Mouse (Mus musculus) WW6 (cell line): ENCODE measurements around the gene Col13a1.

Experiments
- DNase-seq: peaks from one replicate; pipeline ENCODE4 v3.0.0-alpha.2; 2013; ENCODE audit warnings: low read depth, low spot score

Col13a1 gene

GRCm38 (mm10) chr10:61906226-61906625 is 72.7 kb downstream of the Col13a1 start:
- peak; percentile 34 for DNase-seq

GRCm38 (mm10) chr10:61905308-61905707 is 73.6 kb downstream of the Col13a1 start:
- DNase-seq: no peak

GRCm38 (mm10) chr10:61898116-61898515 is 80.8 kb downstream of the Col13a1 start:
- DNase-seq: no peak

GRCm38 (mm10) chr10:61894564-61894963 is 84.3 kb downstream of the Col13a1 start:
- DNase-seq: no peak

DNA sequence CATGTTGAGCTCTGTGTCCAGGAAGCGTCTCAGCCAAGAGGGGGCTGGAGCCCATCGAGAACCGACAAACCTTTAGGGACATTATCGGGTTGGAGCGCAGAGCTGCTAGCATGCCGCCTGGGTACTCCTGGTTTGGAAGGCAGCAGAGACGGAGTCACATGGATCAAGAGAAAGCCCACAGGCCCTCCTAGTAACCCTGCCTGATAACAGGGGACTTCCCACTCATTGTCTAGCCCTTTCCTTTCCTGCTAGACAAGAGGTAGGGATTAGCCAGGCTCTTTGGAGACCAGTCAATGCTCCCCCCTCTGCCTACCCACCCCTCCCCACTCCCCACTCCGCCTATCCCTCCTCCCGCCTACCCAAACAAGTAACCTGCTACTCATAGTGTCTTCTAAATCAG is 87.8 kb downstream of the Col13a1 start:
- no peak for DNase-seq

DNA sequence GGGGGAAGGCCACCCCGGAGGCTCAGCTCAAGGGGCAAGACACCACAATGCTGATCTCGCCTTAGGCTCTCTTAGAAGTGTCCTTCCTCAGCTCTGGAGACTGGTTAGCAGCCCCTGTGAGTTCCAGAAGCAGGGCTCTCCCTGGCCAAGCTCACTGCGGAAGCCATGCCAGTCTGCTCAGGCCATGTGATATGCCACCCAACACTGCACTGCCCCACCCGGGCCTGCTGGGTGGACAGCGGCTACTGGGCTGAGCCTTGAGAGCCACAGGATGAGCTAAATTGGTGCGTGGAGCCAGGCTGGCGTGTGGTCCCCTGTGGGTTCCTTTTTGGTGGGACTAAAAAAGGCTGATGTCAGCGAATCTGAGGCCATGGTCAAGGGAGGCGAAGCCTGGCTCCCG is 88.6 kb downstream of the Col13a1 start:
- no peak for DNase-seq

- DNase-seq: no peak
Measured at GRCm38 (mm10) chr10:61879427-61879826, 99.5 kb downstream of the Col13a1 start.

GRCm38 (mm10) chr10:61877787-61878186 is 101.1 kb downstream of the Col13a1 start:
- peak; percentile 34 for DNase-seq

DNA sequence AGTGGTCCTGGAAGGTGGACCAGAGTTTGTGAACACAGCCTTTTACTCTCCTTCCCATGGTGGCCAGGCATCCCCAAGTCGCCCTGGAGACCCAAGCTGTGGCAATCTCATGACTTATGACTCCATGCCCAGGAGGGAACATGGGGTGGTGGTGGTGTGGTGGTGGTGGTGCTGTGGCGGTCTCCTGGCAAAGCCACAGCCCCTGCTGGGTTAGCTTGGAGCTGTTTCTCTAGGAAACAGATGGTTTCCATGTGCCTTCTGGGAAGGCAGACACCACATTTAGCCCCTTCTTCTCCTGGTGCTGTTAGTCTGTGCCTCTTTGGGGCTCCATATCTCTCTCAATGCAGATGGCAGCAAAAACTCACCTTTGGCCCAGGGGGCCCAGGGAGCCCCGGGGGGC is 109.1 kb downstream of the Col13a1 start:
- DNase-seq: no peak

- DNase-seq: no peak
Measured at GRCm38 (mm10) chr10:61866045-61866580, 112.8 kb downstream of the Col13a1 start.

- DNase-seq: no peak
Measured at GRCm38 (mm10) chr10:61859451-61859850, 119.5 kb downstream of the Col13a1 start.

GRCm38 (mm10) chr10:61855139-61855675 is 123.7 kb downstream of the Col13a1 start:
- DNase-seq: no peak

GRCm38 (mm10) chr10:61852824-61853223 is 126.1 kb downstream of the Col13a1 start:
- no peak for DNase-seq

- no peak for DNase-seq
Measured at GRCm38 (mm10) chr10:61848553-61848952, 130.4 kb downstream of the Col13a1 start.

- no peak for DNase-seq
Measured at GRCm38 (mm10) chr10:61845476-61845875, 133.4 kb downstream of the Col13a1 start.

- no peak for DNase-seq
Measured at GRCm38 (mm10) chr10:61844475-61844874, 134.4 kb downstream of the Col13a1 start.

GRCm38 (mm10) chr10:61842261-61842660 is 136.6 kb downstream of the Col13a1 start:
- no peak for DNase-seq

DNA sequence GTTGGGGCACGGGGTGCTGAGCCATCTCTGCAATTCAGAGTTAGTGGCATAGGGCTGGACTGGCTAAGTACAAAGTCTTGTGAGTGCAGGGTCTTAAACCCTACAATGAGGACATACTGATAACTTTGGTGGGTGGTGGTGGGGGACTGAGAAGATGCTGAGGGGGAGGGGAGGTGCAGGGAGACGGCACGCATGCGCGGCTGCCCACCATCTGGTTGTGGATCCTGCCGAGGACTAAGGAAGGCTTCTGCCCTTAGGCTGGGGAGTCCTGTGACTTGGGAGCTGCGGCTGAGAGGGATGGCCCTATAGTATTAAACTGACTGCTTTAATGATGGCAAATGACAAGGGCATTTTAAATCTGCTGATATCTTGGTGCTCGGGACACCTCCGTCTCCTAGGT is 139.6 kb downstream of the Col13a1 start:
- no peak for DNase-seq

DNA sequence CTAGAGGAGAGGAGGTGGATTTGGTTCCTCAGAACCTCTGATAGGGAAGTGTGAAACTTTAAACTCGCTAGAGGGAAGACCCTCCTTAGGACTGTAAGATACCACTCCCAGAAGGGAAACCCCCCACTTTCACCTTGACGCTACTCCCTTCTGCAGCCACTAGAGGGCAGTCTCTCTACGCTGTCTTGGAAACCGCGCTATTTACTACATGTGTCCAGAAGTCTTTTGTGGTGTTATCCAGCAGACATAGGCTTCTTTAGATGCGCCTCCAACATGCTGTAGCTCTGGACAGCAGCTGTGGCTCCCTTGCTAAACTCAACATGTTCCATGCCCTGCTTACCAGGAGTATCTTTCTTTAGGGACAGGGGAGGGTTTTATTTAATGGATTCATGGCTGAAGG is 140.1 kb downstream of the Col13a1 start:
- no peak for DNase-seq

DNA sequence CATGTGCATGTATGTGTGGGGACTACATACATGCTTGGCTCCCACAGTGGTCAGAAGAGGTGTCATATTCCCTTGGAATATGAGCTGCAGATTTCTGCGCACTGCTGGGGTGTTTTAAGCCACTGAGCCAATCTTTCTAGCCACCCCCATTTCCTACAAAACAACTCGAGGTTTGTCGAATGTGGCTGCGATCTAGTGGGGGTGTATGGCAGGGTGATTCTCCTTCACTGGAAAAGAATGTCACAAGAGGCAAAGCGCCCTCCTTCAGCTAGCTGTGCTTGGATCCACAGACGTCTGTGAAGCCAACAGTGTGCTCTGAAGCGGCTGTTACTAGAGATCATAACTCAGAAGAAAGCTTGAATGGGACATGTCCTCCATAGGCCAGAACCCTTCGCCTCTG is 141.6 kb downstream of the Col13a1 start:
- no peak for DNase-seq

DNA sequence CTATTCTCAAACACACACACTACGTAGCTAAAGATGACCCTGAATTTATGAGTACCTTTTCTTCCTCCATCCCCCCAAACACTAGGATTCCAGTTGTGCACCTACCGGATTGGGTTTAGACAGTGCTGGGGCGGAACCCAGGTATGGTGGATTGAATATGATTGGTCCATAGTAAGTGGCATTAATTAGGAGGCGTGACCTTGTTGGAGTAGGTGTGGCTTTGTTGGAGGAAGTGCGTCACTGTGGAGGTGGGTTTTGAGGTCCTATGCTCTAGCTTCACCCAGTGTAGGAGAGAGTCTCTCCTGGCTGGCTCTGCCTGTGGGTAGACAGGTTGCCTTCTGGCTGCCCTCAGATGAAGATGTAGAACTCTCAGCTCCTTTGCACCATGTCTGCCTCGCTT is 144.6 kb downstream of the Col13a1 start:
- no peak for DNase-seq

- no peak for DNase-seq
Measured at GRCm38 (mm10) chr10:61832713-61833112, 146.2 kb downstream of the Col13a1 start.

DNA sequence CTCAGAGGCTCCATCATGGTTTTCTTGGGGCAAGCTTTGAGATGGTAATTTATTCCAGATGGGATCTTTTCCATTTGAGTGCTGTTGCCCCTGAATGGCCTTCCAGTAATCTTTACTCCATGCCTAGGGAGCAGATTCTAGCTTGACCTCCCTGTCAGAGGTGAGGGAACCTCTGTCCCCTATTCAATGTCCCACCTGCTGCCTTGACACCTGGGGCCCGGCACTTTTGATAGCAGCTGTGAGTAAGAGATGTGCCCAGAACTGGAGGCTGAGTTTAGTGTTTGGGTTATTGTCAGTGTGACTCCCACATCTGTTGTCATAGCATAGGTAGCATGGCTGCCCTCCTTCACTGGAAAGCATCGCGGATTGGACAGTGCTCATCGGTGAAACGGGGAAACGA is 147.2 kb downstream of the Col13a1 start:
- no peak for DNase-seq

- DNase-seq: no peak
Measured at GRCm38 (mm10) chr10:61831251-61831650, 147.7 kb downstream of the Col13a1 start.
